Mouse (Mus musculus) intestine, embryonic 14.5 days (tissue): ENCODE measurements at regions not wholly inside any gene's neighbourhood (a gene's known extent, or its start where the extent isn't known, plus 50 kb on each side); places are given as distances from the start of the nearest gene placed in this dataset.

ENCODE experiments used
- ATAC-seq: fragments of 200-750 bp; cut with Nextera tagmentation; replicated peaks from 2 replicates; pipeline ENCODE4 v1.8.0; 2017; ENCODE audit warnings: low read depth, moderate number of reproducible peaks, moderate TSS enrichment, moderate library complexity; ENCODE audit not compliant: low FRiP score, low TSS enrichment
- DNase-seq: peaks from one replicate; pipeline ENCODE4 v3.0.0-alpha.2; 2018; ENCODE audit warnings: low spot score
- H3K27ac ChIP-seq: fragments of 300-500 bp; sonication (generic); 2 replicates; pipeline ENCODE4 v1.5.1; 2014; ENCODE audit warnings: low read depth, mild to moderate bottlenecking, control low read depth
- H3K27me3 ChIP-seq: fragments of 300-500 bp; sonication (generic); replicated peaks from 2 replicates; pipeline ENCODE4 v1.6.1; 2014; ENCODE audit warnings: low read length, control low read depth; ENCODE audit not compliant: control insufficient read depth, insufficient read depth
- H3K36me3 ChIP-seq: fragments of 300-500 bp; sonication (generic); 2 replicates; pipeline ENCODE4 v1.6.1; 2014; ENCODE audit warnings: low read length, control low read depth; ENCODE audit not compliant: control insufficient read depth, insufficient read depth
- H3K4me1 ChIP-seq: fragments of 300-500 bp; sonication (generic); replicated peaks from 2 replicates; pipeline ENCODE4 v1.6.1; 2014; ENCODE audit warnings: low read length, control low read depth, mixed read lengths; ENCODE audit not compliant: control insufficient read depth, insufficient read depth
- H3K4me2 ChIP-seq: fragments of 300-500 bp; sonication (generic); 2 replicates; pipeline ENCODE4 v1.6.1; 2014; ENCODE audit warnings: low read length
- H3K4me3 ChIP-seq: fragments of 300-500 bp; sonication (generic); 2 replicates; pipeline ENCODE4 v1.5.1; 2014; ENCODE audit warnings: low read depth, low read length, control low read depth, mixed read lengths
- H3K9ac ChIP-seq: fragments of 300-500 bp; sonication (generic); 2 replicates; pipeline ENCODE4 v1.6.1; 2014; ENCODE audit warnings: mild to moderate bottlenecking, low read length
- H3K9me3 ChIP-seq: fragments of 300-500 bp; sonication (generic); 2 replicates; pipeline ENCODE4 v1.6.1; 2016; ENCODE audit warnings: low read length, control low read depth; ENCODE audit not compliant: control insufficient read depth
- WGBS: fragments of 180-500 bp; shearing (Covaris S2); extraction: QIAGEN DNeasy Blood & Tissue Kit; methylation state at CpG from one replicate; pipeline ENCODE4 v1.1.7; 2014; 5-methylcytosine and 5-hydroxymethylcytosine counted together

DNA sequence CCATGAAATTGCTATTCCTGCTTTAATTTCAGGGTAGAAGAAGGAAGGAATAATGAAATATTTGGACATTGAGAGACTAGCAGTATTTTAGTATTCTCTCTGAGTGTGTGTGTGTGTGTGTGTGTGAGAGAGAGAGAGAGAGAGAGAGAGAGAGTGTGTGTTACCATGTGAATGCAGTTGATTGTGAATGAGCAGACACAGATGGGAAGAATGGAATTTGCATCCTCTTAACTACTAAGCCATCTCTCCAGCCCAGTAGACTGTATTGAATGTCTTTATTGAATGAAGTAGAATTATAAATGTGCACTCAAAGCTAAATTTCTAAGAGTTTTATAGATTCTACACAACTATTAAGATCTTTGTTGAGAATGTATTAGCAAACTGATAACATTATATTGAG, 340.3 kb downstream of the Kcns3 start:
- Histone ChIP-seq H3K36me3 (no peaks in the 10 kb centered on the region), H3K9ac (no peak overlapping the region), H3K9me3 (no peaks in the 10 kb centered on the region), H3K4me2 (no peak overlapping the region), H3K27ac (no peak overlapping the region), H3K4me3 (no peak overlapping the region), H3K4me1 (no peaks in the 10 kb centered on the region), H3K27me3 (no peaks in the 10 kb centered on the region)
- no peak for ATAC-seq
- DNase-seq: no peak

GRCm38 (mm10) chr12:10804491-10804890, 346.4 kb downstream of the Kcns3 start:
- Histone ChIP-seq H3K9me3 (no peaks in the 10 kb centered on the region), H3K9ac (no peak overlapping the region), H3K4me1 (no peaks in the 10 kb centered on the region), H3K27ac (no peak overlapping the region), H3K27me3 (no peaks in the 10 kb centered on the region), H3K36me3 (no peaks in the 10 kb centered on the region), H3K4me2 (no peak overlapping the region), H3K4me3 (no peak overlapping the region)
- no peak for ATAC-seq
- no peak for DNase-seq
- 57% methylated on average over 2 of the region's 2 CpGs for WGBS
